ENCODE assay signal across 20 mouse cellular contexts in the genomic region with DNA sequence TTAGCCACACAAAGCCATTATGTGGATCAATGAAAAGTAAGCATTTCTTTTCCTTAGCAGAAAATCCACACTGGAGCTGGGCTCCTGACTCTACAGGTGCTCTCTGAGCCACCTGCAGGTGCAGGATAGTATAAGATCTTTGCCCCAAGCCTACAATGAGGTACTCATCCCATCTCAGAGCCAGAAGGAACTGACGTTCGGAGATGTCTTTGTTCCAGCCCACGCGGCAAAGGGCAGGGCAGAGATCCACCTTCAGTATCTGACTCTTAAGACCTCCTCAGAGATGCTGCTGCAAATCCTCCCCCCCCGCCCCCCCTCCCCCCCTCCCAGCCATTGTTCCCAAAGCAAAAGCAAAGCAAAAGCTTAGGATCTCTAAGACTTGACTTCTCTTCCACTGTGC.
DNase-seq lines count a peak whose midpoint lies in the region; ATAC-seq and TF ChIP-seq lines count a peak whose summit lies in the region.
"Had no signal": no experiment of that assay in that cellular context is flagged by ENCODE, and none has a peak within 500 bp of the region (broad histone marks: within the 10 kb centered on the region; RNA-seq: fewer than 3 reads in every experiment).

No protein-coding gene starts in this region.

- peak overlapping the region; percentile 25; the same call in 1 of the 2 replicates for H3K4me2 ChIP-seq in hindbrain, embryonic 15.5 days
- no peak overlapping the region for H3K4me2 ChIP-seq in hindbrain, embryonic 13.5 days
- peak overlapping the region; percentile 24; the same call in 1 of the 2 replicates for H3K4me2 ChIP-seq in forebrain, embryonic 14.5 days (ENCODE audit: low read length)
- H3K4me2 ChIP-seq in midbrain, embryonic 14.5 days (ENCODE audit: low read length) = 0 out of 2 replicates have a peak overlapping the region, but pooled peaks have one; percentile 28
- no peak overlapping the region for H3K4me2 ChIP-seq in intestine, embryonic 15.5 days (replicated peaks)
- H3K4me2 ChIP-seq: embryonic facial prominence, embryonic 15.5 days; heart, embryonic 15.5 days; limb, embryonic 15.5 days; lung, embryonic 14.5 days; neural tube, embryonic 13.5 days had no signal

- H3K9ac ChIP-seq in hindbrain, embryonic 15.5 days = no peak overlapping the region
- H3K9ac ChIP-seq in hindbrain, embryonic 13.5 days = no peak overlapping the region
- no peak overlapping the region for H3K9ac ChIP-seq in forebrain, embryonic 14.5 days (ENCODE audit: low read length)
- H3K9ac ChIP-seq in midbrain, embryonic 14.5 days (replicated peaks; ENCODE audit: low read length) = no peak overlapping the region
- H3K9ac ChIP-seq in intestine, embryonic 15.5 days = no peak overlapping the region
- H3K9ac ChIP-seq: embryonic facial prominence, embryonic 15.5 days; heart, embryonic 15.5 days; limb, embryonic 15.5 days; liver, embryonic 14.5 days; lung, embryonic 14.5 days; neural tube, embryonic 13.5 days had no signal

- 34% methylated on average over 5 of the region's 5 CpGs for WGBS in hindbrain, embryonic 15.5 days
- 31% methylated on average over 5 of the region's 5 CpGs for WGBS in hindbrain, embryonic 13.5 days
- WGBS in forebrain, embryonic 14.5 days = 11% methylated on average over 5 of the region's 5 CpGs
- WGBS in midbrain, embryonic 14.5 days = 19% methylated on average over 5 of the region's 5 CpGs
- 34% methylated on average over 5 of the region's 5 CpGs for WGBS in intestine, embryonic 15.5 days

- no peak overlapping the region for H3K27ac ChIP-seq in hindbrain, embryonic 15.5 days (replicated peaks)
- no peak overlapping the region for H3K27ac ChIP-seq in hindbrain, embryonic 13.5 days
- H3K27ac ChIP-seq in forebrain, embryonic 14.5 days (ENCODE audit: low read depth, low read length) = no peak overlapping the region
- no peak overlapping the region for H3K27ac ChIP-seq in midbrain, embryonic 14.5 days (replicated peaks; ENCODE audit: low read depth, low read length)
- no peak overlapping the region for H3K27ac ChIP-seq in intestine, embryonic 15.5 days
- H3K27ac ChIP-seq: embryonic facial prominence, embryonic 15.5 days; heart, embryonic 15.5 days; kidney, postnatal 0 days; left cerebral cortex, adult 2 months; limb, embryonic 15.5 days; liver, embryonic 14.5 days; neural tube, embryonic 13.5 days had no signal

- no peaks in the 10 kb centered on the region for H3K27me3 ChIP-seq in hindbrain, embryonic 15.5 days
- H3K27me3 ChIP-seq in hindbrain, embryonic 13.5 days = no peaks in the 10 kb centered on the region
- no peaks in the 10 kb centered on the region for H3K27me3 ChIP-seq in forebrain, embryonic 14.5 days (replicated peaks; ENCODE audit: control insufficient read depth, insufficient read depth, low read length)
- peaks cover 2% of the 10 kb centered on the region; the same call in 1 of the 2 replicates for H3K27me3 ChIP-seq in midbrain, embryonic 14.5 days (ENCODE audit: control insufficient read depth, insufficient read depth, low read length)
- no peaks in the 10 kb centered on the region for H3K27me3 ChIP-seq in intestine, embryonic 15.5 days (replicated peaks)
- H3K27me3 ChIP-seq: embryonic facial prominence, embryonic 15.5 days; heart, embryonic 15.5 days; limb, embryonic 15.5 days; megakaryocyte, embryonic 14.5 days had no signal

- H3K9me3 ChIP-seq in hindbrain, embryonic 15.5 days = no peaks in the 10 kb centered on the region
- no peaks in the 10 kb centered on the region for H3K9me3 ChIP-seq in hindbrain, embryonic 13.5 days
- no peaks in the 10 kb centered on the region for H3K9me3 ChIP-seq in forebrain, embryonic 14.5 days (replicated peaks; ENCODE audit: control insufficient read depth, low read length)
- no peaks in the 10 kb centered on the region for H3K9me3 ChIP-seq in midbrain, embryonic 14.5 days (ENCODE audit: control insufficient read depth, low read length)
- H3K9me3 ChIP-seq in intestine, embryonic 15.5 days = no peaks in the 10 kb centered on the region
- H3K9me3 ChIP-seq: embryonic facial prominence, embryonic 15.5 days; heart, embryonic 15.5 days; limb, embryonic 15.5 days; neural tube, embryonic 13.5 days had no signal

- no peak overlapping the region for H3K4me3 ChIP-seq in hindbrain, embryonic 15.5 days
- no peak overlapping the region for H3K4me3 ChIP-seq in hindbrain, embryonic 13.5 days
- H3K4me3 ChIP-seq in forebrain, embryonic 14.5 days (ENCODE audit: low read depth, low read length) = no peak overlapping the region
- H3K4me3 ChIP-seq in midbrain, embryonic 14.5 days (replicated peaks; ENCODE audit: low read depth, low read length) = no peak overlapping the region
- H3K4me3 ChIP-seq in intestine, embryonic 15.5 days (replicated peaks) = no peak overlapping the region
- H3K4me3 ChIP-seq: embryonic facial prominence, embryonic 15.5 days; heart, embryonic 15.5 days; left cerebral cortex, adult 2 months; limb, embryonic 15.5 days; megakaryocyte, embryonic 14.5 days; neural tube, embryonic 13.5 days had no signal

- TF ChIP-seq POLR2A in brain, embryonic 14.5 days (IDR thresholded peaks at IDR 0.05; ENCODE audit: borderline replicate concordance, extremely low read depth, insufficient read depth, insufficient read length, poor library complexity, severe bottlenecking) = no peak

- ATAC-seq in hindbrain, embryonic 15.5 days (ENCODE audit: low FRiP score, low read depth) = no peak
- ATAC-seq in hindbrain, embryonic 13.5 days (ENCODE audit: low FRiP score) = no peak
- ATAC-seq in forebrain, embryonic 14.5 days = no peak
- ATAC-seq in midbrain, embryonic 14.5 days (ENCODE audit: low FRiP score, low TSS enrichment) = no peak
- no peak for ATAC-seq in intestine, embryonic 15.5 days

- DNase-seq in brain, embryonic 14.5 days (ENCODE audit: low read depth) = no peak
- DNase-seq in forebrain, embryonic 14.5 days (ENCODE audit: low spot score) = no peak
- peak; percentile 17 for DNase-seq in midbrain, embryonic 14.5 days
- no peak for DNase-seq in embryo, embryonic 11 days
- no peak for DNase-seq in lung, postnatal 4 days
- DNase-seq: heart, postnatal 36 days; lung, embryonic 14.5 days; right cerebral cortex, adult 18-20 months; thymus, adult 18-20 months had no signal

- no peaks in the 10 kb centered on the region for H3K36me3 ChIP-seq in hindbrain, embryonic 15.5 days
- no peaks in the 10 kb centered on the region for H3K36me3 ChIP-seq in hindbrain, embryonic 13.5 days
- H3K36me3 ChIP-seq in forebrain, embryonic 14.5 days (ENCODE audit: control insufficient read depth, insufficient read depth, low read length) = no peaks in the 10 kb centered on the region
- H3K36me3 ChIP-seq in midbrain, embryonic 14.5 days (ENCODE audit: control insufficient read depth, insufficient read depth, low read length) = no peaks in the 10 kb centered on the region
- H3K36me3 ChIP-seq in intestine, embryonic 15.5 days = no peaks in the 10 kb centered on the region
- H3K36me3 ChIP-seq: embryonic facial prominence, embryonic 15.5 days; heart, embryonic 15.5 days; limb, embryonic 15.5 days; neural tube, embryonic 13.5 days had no signal

- TF ChIP-seq CTCF in brain, embryonic 14.5 days (IDR thresholded peaks at IDR 0.05; ENCODE audit: borderline replicate concordance, extremely low read depth, insufficient read depth, insufficient read length) = peak; percentile 7; the same call in 1 of the 2 replicates

- 0 out of 2 replicates have a peak, but pooled peaks cover 6% of the 10 kb centered on the region for H3K4me1 ChIP-seq in hindbrain, embryonic 15.5 days (replicated peaks)
- peaks cover 7% of the 10 kb centered on the region; the same call in 1 of the 2 replicates for H3K4me1 ChIP-seq in hindbrain, embryonic 13.5 days (replicated peaks)
- peaks cover 5% of the 10 kb centered on the region; the same call in 1 of the 2 replicates for H3K4me1 ChIP-seq in forebrain, embryonic 14.5 days (ENCODE audit: control insufficient read depth, insufficient read depth, low read length)
- H3K4me1 ChIP-seq in midbrain, embryonic 14.5 days (ENCODE audit: control insufficient read depth, insufficient read depth, low read length) = peaks cover 3% of the 10 kb centered on the region; the same call in 1 of the 2 replicates
- H3K4me1 ChIP-seq in intestine, embryonic 15.5 days (replicated peaks) = no peaks in the 10 kb centered on the region
- H3K4me1 ChIP-seq: embryonic facial prominence, embryonic 15.5 days; heart, embryonic 15.5 days; limb, embryonic 15.5 days; megakaryocyte, embryonic 14.5 days; neural tube, embryonic 13.5 days had no signal

Comparison
In these comparisons a context has a peak if more than half of its experiments do, and no peak if none do; other contexts are left out.
1. H3K4me2 ChIP-seq: peak in hindbrain, embryonic 15.5 days (single experiment), forebrain, embryonic 14.5 days (single experiment) and midbrain, embryonic 14.5 days (single experiment); none in hindbrain, embryonic 13.5 days (single experiment) and intestine, embryonic 15.5 days (single experiment).